Mouse (Mus musculus): ENCODE results near the gene Plekhg2. TPM values are rescaled to one million over a fixed set of nuclear protein-coding genes. Genes with fewer than 3 reads are reported as not detected.
A peak's percentile ranks its signal among the peaks of the same experiment; 100 is the strongest.

Gene Plekhg2
- polyA plus RNA-seq, 1 experiment: 4.3 TPM

- no peak overlapping the region for H3K27ac ChIP-seq (ENCODE audit: insufficient read depth, low read length)
- TF ChIP-seq POLR2A (IDR thresholded peaks at IDR 0.05; ENCODE audit: borderline replicate concordance, insufficient read depth, low read length): no peak
- TF ChIP-seq CTCF (IDR thresholded peaks at IDR 0.05; ENCODE audit: borderline replicate concordance, insufficient read depth, low read depth, low read length): no peak
- H3K27me3 ChIP-seq (ENCODE audit: control insufficient read depth, insufficient read depth, low read length): no peaks in the 10 kb centered on the region
- no peak overlapping the region for H3K4me3 ChIP-seq (replicated peaks; ENCODE audit: insufficient read depth, low read depth, low read length)
- WGBS: 61% methylated on average over 7 of the region's 7 CpGs
- no peak for DNase-seq
- H3K4me1 ChIP-seq (ENCODE audit: control insufficient read depth, insufficient read depth, low read length): peaks cover 5% of the 10 kb centered on the region; the same call in 1 of the 2 replicates
These were observed 23.8 kb downstream of the Plekhg2 start for GRCm38 (mm10) chr7:28348601-28349000.

GRCm38 (mm10) chr7:28347746-28348145 is 24.7 kb downstream of the Plekhg2 start:
- Histone ChIP-seq H3K4me3 (replicated peaks; ENCODE audit: insufficient read depth, low read depth, low read length) (no peak overlapping the region), H3K27ac (ENCODE audit: insufficient read depth, low read length) (no peak overlapping the region), H3K27me3 (ENCODE audit: control insufficient read depth, insufficient read depth, low read length) (no peaks in the 10 kb centered on the region), H3K4me1 (ENCODE audit: control insufficient read depth, insufficient read depth, low read length) (peaks cover 5% of the 10 kb centered on the region; the same call in 1 of the 2 replicates)
- no peak for DNase-seq
- 66% methylated on average over 3 of the region's 3 CpGs for WGBS
- TF ChIP-seq CTCF (IDR thresholded peaks at IDR 0.05; ENCODE audit: borderline replicate concordance, insufficient read depth, low read depth, low read length) (no peak), POLR2A (IDR thresholded peaks at IDR 0.05; ENCODE audit: borderline replicate concordance, insufficient read depth, low read length) (no peak)

GRCm38 (mm10) chr7:28344637-28345036 is 27.8 kb downstream of the Plekhg2 start:
- no peaks in the 10 kb centered on the region for H3K4me1 ChIP-seq (ENCODE audit: control insufficient read depth, insufficient read depth, low read length)
- no peaks in the 10 kb centered on the region for H3K27me3 ChIP-seq (ENCODE audit: control insufficient read depth, insufficient read depth, low read length)
- WGBS: under 1% methylated on average over 4 of the region's 4 CpGs
- DNase-seq: peak; percentile 43 to 71
- H3K4me3 ChIP-seq (replicated peaks; ENCODE audit: insufficient read depth, low read depth, low read length): no peak overlapping the region
- no peak overlapping the region for H3K27ac ChIP-seq (ENCODE audit: insufficient read depth, low read length)
- TF ChIP-seq CTCF (IDR thresholded peaks at IDR 0.05; ENCODE audit: borderline replicate concordance, insufficient read depth, low read depth, low read length) (peak; percentile 76), POLR2A (IDR thresholded peaks at IDR 0.05; ENCODE audit: borderline replicate concordance, insufficient read depth, low read length) (no peak)

GRCm38 (mm10) chr7:28341381-28341780 is 31.0 kb downstream of the Plekhg2 start:
- TF ChIP-seq POLR2A (IDR thresholded peaks at IDR 0.05; ENCODE audit: borderline replicate concordance, insufficient read depth, low read length): no peak
- Histone ChIP-seq H3K27ac (ENCODE audit: insufficient read depth, low read length) (no peak overlapping the region), H3K4me1 (ENCODE audit: control insufficient read depth, insufficient read depth, low read length) (no peaks in the 10 kb centered on the region), H3K4me3 (replicated peaks; ENCODE audit: insufficient read depth, low read depth, low read length) (no peak overlapping the region), H3K27me3 (ENCODE audit: control insufficient read depth, insufficient read depth, low read length) (no peaks in the 10 kb centered on the region)
- no peak for DNase-seq
- WGBS: 53% methylated on average over 7 of the region's 7 CpGs

GRCm38 (mm10) chr7:28339213-28339917 is 33.0 kb downstream of the Plekhg2 start:
- Histone ChIP-seq H3K27me3 (ENCODE audit: control insufficient read depth, insufficient read depth, low read length) (no peaks in the 10 kb centered on the region), H3K27ac (ENCODE audit: insufficient read depth, low read length) (no peak overlapping the region; the same call in 1 of the 2 replicates), H3K4me1 (ENCODE audit: control insufficient read depth, insufficient read depth, low read length) (peaks cover 7% of the 10 kb centered on the region), H3K4me3 (replicated peaks; ENCODE audit: insufficient read depth, low read depth, low read length) (no peak overlapping the region)
- no peak for TF ChIP-seq CTCF (IDR thresholded peaks at IDR 0.05; ENCODE audit: borderline replicate concordance, insufficient read depth, low read depth, low read length)
- TF ChIP-seq POLR2A (IDR thresholded peaks at IDR 0.05; ENCODE audit: borderline replicate concordance, insufficient read depth, low read length): no peak
- 58% methylated on average over 19 of the region's 19 CpGs for WGBS
- DNase-seq: peak; percentile 38 to 47

- Histone ChIP-seq H3K4me3 (replicated peaks; ENCODE audit: insufficient read depth, low read depth, low read length) (peak within 1 kb of the TSS; percentile 90), H3K27ac (ENCODE audit: insufficient read depth, low read length) (peak within 1 kb of the TSS; percentile 52; the same call in 1 of the 2 replicates), H3K27me3 (ENCODE audit: control insufficient read depth, insufficient read depth, low read length) (no peaks in the 10 kb centered on the region), H3K4me1 (ENCODE audit: control insufficient read depth, insufficient read depth, low read length) (peaks cover 10% of the 10 kb centered on the region)
- DNase-seq: peak; percentile 96 to 98
- under 1% methylated on average over 77 of the region's 77 CpGs for WGBS
- TF ChIP-seq POLR2A (IDR thresholded peaks at IDR 0.05; ENCODE audit: borderline replicate concordance, insufficient read depth, low read length) (peak; percentile 94), CTCF (IDR thresholded peaks at IDR 0.05; ENCODE audit: borderline replicate concordance, insufficient read depth, low read depth, low read length) (no peak)
These were observed 34.0 kb downstream of the Plekhg2 start, which contains the start of gene Supt5 for GRCm38 (mm10) chr7:28338108-28338998. Supt5 (minus strand) TSS chr7:28338746.

- 82% methylated on average over 2 of the region's 2 CpGs for WGBS
- no peak overlapping the region for H3K27ac ChIP-seq (ENCODE audit: insufficient read depth, low read length)
- DNase-seq: no peak
- H3K4me1 ChIP-seq (ENCODE audit: control insufficient read depth, insufficient read depth, low read length): peaks cover 10% of the 10 kb centered on the region
- no peaks in the 10 kb centered on the region for H3K27me3 ChIP-seq (ENCODE audit: control insufficient read depth, insufficient read depth, low read length)
- no peak for TF ChIP-seq POLR2A (IDR thresholded peaks at IDR 0.05; ENCODE audit: borderline replicate concordance, insufficient read depth, low read length)
- TF ChIP-seq CTCF (IDR thresholded peaks at IDR 0.05; ENCODE audit: borderline replicate concordance, insufficient read depth, low read depth, low read length): no peak
- H3K4me3 ChIP-seq (replicated peaks; ENCODE audit: insufficient read depth, low read depth, low read length): no peak overlapping the region
These were observed 36.9 kb downstream of the Plekhg2 start for GRCm38 (mm10) chr7:28335471-28335870.

Data from cerebellum, adult 2 months (tissue).